Mouse (Mus musculus): Measurements from ENCODE around the gene Hist1h1a.

DNA sequence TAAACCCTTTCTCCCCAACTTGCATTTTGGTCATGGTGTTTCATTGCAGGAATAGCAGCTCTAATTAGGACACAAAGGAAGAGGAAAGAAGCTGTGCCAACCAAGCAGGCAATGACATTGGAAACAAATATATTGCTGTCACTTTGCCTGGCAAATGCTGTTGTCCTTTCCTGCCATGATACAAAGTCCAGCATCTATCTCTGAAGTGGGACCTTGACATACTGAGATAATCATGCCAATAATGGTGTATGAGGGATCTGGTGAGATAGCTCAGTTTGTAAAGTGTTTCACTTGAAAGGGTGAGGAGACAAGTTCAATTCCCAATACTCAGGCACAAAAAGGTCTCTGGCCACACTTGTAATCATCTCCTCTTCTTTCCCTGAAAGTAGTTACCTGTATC is 3.3 kb downstream of the Hist1h1a start:
- TF ChIP-seq POLR2A (IDR thresholded peaks at IDR 0.05; ENCODE audit: control insufficient read depth, low read depth, low read length): no peak
- TF ChIP-seq CTCF (IDR thresholded peaks at IDR 0.05; ENCODE audit: control insufficient read depth, insufficient read depth, insufficient replicate concordance, low read depth, low read length): no peak

Data from testis, adult 2 months (tissue).